Mouse (Mus musculus): ENCODE measurements around the gene Ppa2. TPM values are rescaled to one million over a fixed set of nuclear protein-coding genes. Genes with fewer than 3 reads are reported as not detected.

Gene Ppa2
- 27.1 TPM for total RNA-seq (2023)

GRCm38 (mm10) chr3:133309954-133310808, at the start of gene Ppa2:
TSS of gene Ppa2 (plus strand) at chr3:133310110.

Other genes with a start within 250 kb of the Ppa2 start
- 19.3 TPM for gene Ints12, start 218.3 kb upstream of the Ppa2 start, total RNA-seq (2023)
- 19.9 TPM for gene Gstcd, start 218.1 kb upstream of the Ppa2 start, total RNA-seq (2023)
- gene Arhgef38, start 75.2 kb upstream of the Ppa2 start, total RNA-seq (2023), result not detected
- 106 TPM for gene Tet2, start 235.0 kb downstream of the Ppa2 start, total RNA-seq (2023)

All from CD8-positive naive resting alpha-beta T cell, adult 57 days (primary cell).